Mouse (Mus musculus) inflammation-experienced regulatory T-cells (primary cell): ENCODE data around the gene Gm10428. TPM values are rescaled to one million over a fixed set of nuclear protein-coding genes. Genes with fewer than 3 reads are reported as not detected.

Source experiments
- polyA plus RNA-seq, 2 experiments: library from polyadenylated mRNA; unstranded; fragments of 100-300 nt; shearing (Covaris generic); gene quantifications; one replicate each; pipeline ENCODE4 v1.2.1; 2017

The Gm10428 gene
- not detected for polyA plus RNA-seq

GRCm38 (mm10) chr11:62752780-62753179 lies at the start of gene Gm10428:
Gene Gm10428 (plus strand): TSS chr11:62753100.

GRCm38 (mm10) chr11:62731311-62732021 lies 21.4 kb upstream of the Gm10428 start, which contains the start of gene Zfp287:
Gene Zfp287 (minus strand): TSS chr11:62731905.

GRCm38 (mm10) chr11:62788935-62789616 lies 36.2 kb downstream of the Gm10428 start, which contains the start of gene Zfp286:
Gene Zfp286 (minus strand): TSS chr11:62789462.

Other genes with a start within 250 kb of the Gm10428 start
- 1 to 10 TPM; 4.3 to 6.5 TPM for gene Cenpv, start 213.8 kb upstream of the Gm10428 start, polyA plus RNA-seq
- 1,000 to 10,000 TPM; 2,634 to 2,908 TPM for gene Ubb, start 201.9 kb upstream of the Gm10428 start, polyA plus RNA-seq
- gene Trpv2, start 178.6 kb upstream of the Gm10428 start, polyA plus RNA-seq = 100 to 1,000 TPM in 1 of 2 experiments, 10 to 100 TPM in 1; 97.7 to 131 TPM
- 1 to 10 TPM; 3.0 to 6.0 TPM for gene Lrrc75a, start 104.6 kb upstream of the Gm10428 start, polyA plus RNA-seq
- gene Mmgt2, start 104.4 kb upstream of the Gm10428 start, polyA plus RNA-seq = 10 to 100 TPM; 41.8 to 45.4 TPM
- 10 to 100 TPM; 29.7 to 40.9 TPM for gene Zfp287, start 21.2 kb upstream of the Gm10428 start, polyA plus RNA-seq
- 1 to 10 TPM; 3.0 to 4.4 TPM for gene Zfp286, start 36.4 kb downstream of the Gm10428 start, polyA plus RNA-seq
- 1 to 10 TPM; 4.8 to 7.7 TPM for gene Trim16, start 67.1 kb downstream of the Gm10428 start, polyA plus RNA-seq
- 1 to 10 TPM; 2.1 to 4.3 TPM for gene Fbxw10, start 94.0 kb downstream of the Gm10428 start, polyA plus RNA-seq
- gene Tvp23b, start 126.4 kb downstream of the Gm10428 start, polyA plus RNA-seq = 10 to 100 TPM; 50.0 to 51.1 TPM
- gene Cdrt4, start 198.1 kb downstream of the Gm10428 start, polyA plus RNA-seq = not detected